Mouse (Mus musculus) erythroid progenitor cell, adult 5-6 weeks (primary cell): ENCODE data around the gene Upk3bl. TPM values are rescaled to one million over a fixed set of nuclear protein-coding genes. Genes with fewer than 3 reads are reported as not detected.
"Not testable (repeated sequence)": the region's sequence is repeated elsewhere in the genome, so short reads cannot be mapped to it uniquely, and the experiment has no call there.

ENCODE experiments used
- ATAC-seq: replicated peaks from 2 replicates; pipeline ENCODE4 v1.8.0; 2016; ENCODE audit warnings: moderate number of reproducible peaks, mild to moderate bottlenecking, moderate TSS enrichment, inconsistent platforms; ENCODE audit not compliant: poor library complexity, low FRiP score, severe bottlenecking
- total RNA-seq, 2 experiments: library from RNA; stranded (forward) in 1 of 2; stranded (reverse) in 1 of 2; fragments of 150-400 nt in 1 of 2; fragments of 186-747, 209-891 nt in 1 of 2; gene quantifications; 2 replicates each; pipeline versions ENCODE4 v1.2.3 to v1.2.4; 2015 to 2017; ENCODE audit warnings: low replicate concordance in 2 of 2

Gene Upk3bl
- total RNA-seq, 2 experiments from 2014 or later: not detected

- ATAC-seq: peak; percentile 99
Measured at GRCm38 (mm10) chr5:136083669-136084107, 29.4 kb downstream of the Upk3bl start, which contains the start of gene Rasa4. Gene Rasa4 (plus strand): TSS chr5:136083916.

- ATAC-seq: no peak
Measured at GRCm38 (mm10) chr5:136084144-136084881, 30.0 kb downstream of the Upk3bl start.

GRCm38 (mm10) chr5:136084891-136085651, 30.8 kb downstream of the Upk3bl start:
- ATAC-seq: no peak

GRCm38 (mm10) chr5:136086290-136086689, 32.0 kb downstream of the Upk3bl start:
- ATAC-seq: no peak

GRCm38 (mm10) chr5:136088821-136089575, 34.7 kb downstream of the Upk3bl start:
- no peak for ATAC-seq

- ATAC-seq: 0 out of 2 replicates have a peak, but pooled peaks have one; percentile 31
Measured at GRCm38 (mm10) chr5:136091927-136092326, 37.6 kb downstream of the Upk3bl start.

- no peak for ATAC-seq
Measured at GRCm38 (mm10) chr5:136094249-136095010, 40.1 kb downstream of the Upk3bl start.

GRCm38 (mm10) chr5:136095089-136095488, 40.8 kb downstream of the Upk3bl start:
- ATAC-seq: no peak

- no peak for ATAC-seq
Measured at GRCm38 (mm10) chr5:136098536-136098935, 44.2 kb downstream of the Upk3bl start.

GRCm38 (mm10) chr5:136102099-136102820, 48.0 kb downstream of the Upk3bl start:
- ATAC-seq: peak; percentile 73

GRCm38 (mm10) chr5:136104511-136104910, 50.2 kb downstream of the Upk3bl start:
- peak; percentile 31; the same call in 1 of the 2 replicates for ATAC-seq

GRCm38 (mm10) chr5:136108486-136108885, 54.2 kb downstream of the Upk3bl start:
- ATAC-seq: no peak

GRCm38 (mm10) chr5:136109042-136109441, 54.8 kb downstream of the Upk3bl start:
- ATAC-seq: no peak

- not testable (repeated sequence) for ATAC-seq
Measured at GRCm38 (mm10) chr5:136113546-136113945, 59.3 kb downstream of the Upk3bl start.

Other genes with a start within 250 kb of the Upk3bl start
- gene Srrm3, start 247.6 kb upstream of the Upk3bl start, total RNA-seq (2015; ENCODE audit: low replicate concordance): not detected in 2 replicates
- not detected in 2 replicates for gene Srrm3, start 247.6 kb upstream of the Upk3bl start, total RNA-seq (2017; ENCODE audit: low replicate concordance)
- not detected in 2 replicates for gene Hspb1, start 166.6 kb upstream of the Upk3bl start, total RNA-seq (2015; ENCODE audit: low replicate concordance)
- gene Hspb1, start 166.6 kb upstream of the Upk3bl start, total RNA-seq (2017; ENCODE audit: low replicate concordance): not detected in 2 replicates
- 30.3 and 35.2 TPM in 2 replicates for gene Ywhag, start 119.9 kb upstream of the Upk3bl start, total RNA-seq (2015; ENCODE audit: low replicate concordance)
- gene Ywhag, start 119.9 kb upstream of the Upk3bl start, total RNA-seq (2017; ENCODE audit: low replicate concordance): 11.6 and 12.2 TPM in 2 replicates
- not detected in 2 replicates for gene Ssc4d, start 80.0 kb upstream of the Upk3bl start, total RNA-seq (2015; ENCODE audit: low replicate concordance)
- not detected in 2 replicates for gene Ssc4d, start 80.0 kb upstream of the Upk3bl start, total RNA-seq (2017; ENCODE audit: low replicate concordance)
- not detected in 2 replicates for gene Zp3, start 74.4 kb upstream of the Upk3bl start, total RNA-seq (2015; ENCODE audit: low replicate concordance)
- not detected in 2 replicates for gene Zp3, start 74.4 kb upstream of the Upk3bl start, total RNA-seq (2017; ENCODE audit: low replicate concordance)
- 1.8 and 3.8 TPM in 2 replicates for gene Dtx2, start 59.7 kb upstream of the Upk3bl start, total RNA-seq (2015; ENCODE audit: low replicate concordance)
- gene Dtx2, start 59.7 kb upstream of the Upk3bl start, total RNA-seq (2017; ENCODE audit: low replicate concordance): 0.13 and 2.3 TPM in 2 replicates
- gene Upk3b, start 16.0 kb upstream of the Upk3bl start, total RNA-seq (2015; ENCODE audit: low replicate concordance): not detected in 2 replicates
- not detected in 2 replicates for gene Upk3b, start 16.0 kb upstream of the Upk3bl start, total RNA-seq (2017; ENCODE audit: low replicate concordance)
- gene Rasa4, start 29.4 kb downstream of the Upk3bl start, total RNA-seq (2015; ENCODE audit: low replicate concordance): 2.5 and 10.5 TPM in 2 replicates
- 0.83 and 2.8 TPM in 2 replicates for gene Rasa4, start 29.4 kb downstream of the Upk3bl start, total RNA-seq (2017; ENCODE audit: low replicate concordance)
- 34.4 and 43.2 TPM in 2 replicates for gene Polr2j, start 62.1 kb downstream of the Upk3bl start, total RNA-seq (2015; ENCODE audit: low replicate concordance)
- 32.5 and 45.4 TPM in 2 replicates for gene Polr2j, start 62.1 kb downstream of the Upk3bl start, total RNA-seq (2017; ENCODE audit: low replicate concordance)
- gene Lrwd1, start 81.6 kb downstream of the Upk3bl start, total RNA-seq (2015; ENCODE audit: low replicate concordance): 24.1 and 31.9 TPM in 2 replicates
- gene Lrwd1, start 81.6 kb downstream of the Upk3bl start, total RNA-seq (2017; ENCODE audit: low replicate concordance): 42.2 and 51.7 TPM in 2 replicates
- 18.0 and 22.6 TPM in 2 replicates for gene Alkbh4, start 81.7 kb downstream of the Upk3bl start, total RNA-seq (2015; ENCODE audit: low replicate concordance)
- gene Alkbh4, start 81.7 kb downstream of the Upk3bl start, total RNA-seq (2017; ENCODE audit: low replicate concordance): 10.3 and 13.4 TPM in 2 replicates
- gene Orai2, start 116.2 kb downstream of the Upk3bl start, total RNA-seq (2015; ENCODE audit: low replicate concordance): 7.5 and 7.6 TPM in 2 replicates
- gene Orai2, start 116.2 kb downstream of the Upk3bl start, total RNA-seq (2017; ENCODE audit: low replicate concordance): 2.9 and 5.8 TPM in 2 replicates
- gene Prkrip1, start 144.5 kb downstream of the Upk3bl start, total RNA-seq (2015; ENCODE audit: low replicate concordance): 1.8 and 2.5 TPM in 2 replicates
- gene Prkrip1, start 144.5 kb downstream of the Upk3bl start, total RNA-seq (2017; ENCODE audit: low replicate concordance): 23.2 and 25.9 TPM in 2 replicates
- gene Sh2b2, start 192.1 kb downstream of the Upk3bl start, total RNA-seq (2015; ENCODE audit: low replicate concordance): 4.0 and 7.5 TPM in 2 replicates
- gene Sh2b2, start 192.1 kb downstream of the Upk3bl start, total RNA-seq (2017; ENCODE audit: low replicate concordance): 0.13 and 2.3 TPM in 2 replicates